Mouse (Mus musculus): ENCODE data around the gene Gm3072.
A peak's percentile ranks its signal among the peaks of the same experiment; 100 is the strongest.
"Not testable (repeated sequence)": the region's sequence is repeated elsewhere in the genome, so short reads cannot be mapped to it uniquely, and the experiment has no call there.

Gene Gm3072

DNA sequence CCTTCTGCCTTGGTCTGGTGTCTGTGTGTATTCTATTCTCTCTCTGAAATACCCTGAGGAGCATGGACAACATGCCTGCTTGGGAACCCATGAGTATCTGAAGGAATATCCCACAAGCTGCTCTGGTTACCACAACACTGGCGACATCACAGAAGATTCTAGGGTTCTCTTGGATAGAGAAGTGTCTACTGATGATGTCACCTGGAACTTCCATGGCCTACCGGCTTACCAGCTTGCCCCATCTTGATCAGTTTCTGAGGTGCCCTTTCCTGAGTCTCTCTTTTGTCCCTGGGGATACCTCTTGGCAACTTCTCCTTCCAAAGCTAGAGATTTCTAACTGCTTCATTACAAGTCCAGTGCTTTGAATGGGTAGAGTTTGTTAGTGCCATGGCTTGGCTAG, at the start of gene Gm3072:
TSS of gene Gm3072 (minus strand) at position 101 of the 400 bp plus-strand sequence.
- not testable (repeated sequence) for DNase-seq (ENCODE audit: low spot score)

- DNase-seq (ENCODE audit: low spot score): not testable (repeated sequence)
Observed at GRCm38 (mm10) chr14:41648176-41648575, 23.8 kb upstream of the Gm3072 start.

DNA sequence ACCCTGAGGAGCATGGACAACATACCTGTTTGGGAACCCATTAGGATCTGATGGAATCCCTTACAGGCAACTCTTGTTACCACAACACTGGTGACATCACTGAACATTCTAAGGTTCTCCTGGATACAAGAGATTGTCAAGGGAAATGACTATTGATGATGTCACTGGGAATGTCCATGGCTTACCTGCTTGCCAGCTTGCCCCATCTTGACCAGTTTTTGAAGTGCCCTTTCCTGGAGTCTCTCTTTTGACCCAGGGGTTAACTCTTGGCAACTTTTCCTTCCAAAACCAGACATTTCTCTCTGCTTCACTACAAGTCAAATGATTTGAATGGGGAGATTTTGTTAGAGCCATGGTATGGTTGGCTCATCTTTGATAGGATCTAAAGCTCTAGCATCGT, 22.0 kb upstream of the Gm3072 start, which contains the start of gene Gm3676:
TSS of gene Gm3676 (minus strand) at position 101 of the 400 bp plus-strand sequence.
- not testable (repeated sequence) for DNase-seq (ENCODE audit: low spot score)

DNA sequence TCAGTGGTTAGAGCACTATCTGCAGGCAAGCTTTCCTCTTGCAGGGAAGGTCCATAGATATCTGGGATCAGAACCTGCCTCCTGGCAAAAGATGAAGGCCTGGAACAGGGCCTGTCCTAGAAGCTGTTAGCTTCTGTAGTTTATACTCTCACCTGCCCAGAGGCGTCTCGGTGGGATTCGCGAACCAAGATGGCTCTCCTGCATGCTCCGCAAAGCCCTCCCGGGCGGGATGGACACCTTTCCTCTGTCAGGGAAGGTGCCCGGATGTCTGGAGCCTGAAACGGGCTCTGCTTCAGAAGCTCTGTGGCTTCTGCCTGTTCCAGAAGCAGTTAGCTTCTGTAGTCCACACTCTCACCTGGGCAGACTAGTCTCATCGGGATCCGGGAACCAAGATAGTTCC, 5.7 kb upstream of the Gm3072 start:
- DNase-seq (ENCODE audit: low spot score): not testable (repeated sequence)

DNA sequence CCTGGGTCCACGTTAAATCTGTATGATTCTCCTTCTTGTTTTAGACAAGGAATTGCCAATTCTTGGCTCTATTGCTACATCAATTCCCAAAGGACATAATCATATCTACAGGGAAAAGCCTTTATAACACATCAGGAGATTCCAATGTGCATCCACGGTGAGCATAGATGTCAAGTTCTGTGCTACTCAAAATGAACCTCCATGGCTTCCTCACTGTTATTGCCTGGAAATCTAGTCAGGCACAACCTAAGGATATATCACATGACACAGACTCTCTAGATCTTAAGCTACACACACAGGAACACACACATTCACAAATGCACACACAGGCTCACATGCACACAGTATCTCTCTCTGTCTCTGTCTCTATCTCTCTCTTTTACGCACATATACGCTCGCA, 1.9 kb downstream of the Gm3072 start:
- DNase-seq (ENCODE audit: low spot score): not testable (repeated sequence)

DNA sequence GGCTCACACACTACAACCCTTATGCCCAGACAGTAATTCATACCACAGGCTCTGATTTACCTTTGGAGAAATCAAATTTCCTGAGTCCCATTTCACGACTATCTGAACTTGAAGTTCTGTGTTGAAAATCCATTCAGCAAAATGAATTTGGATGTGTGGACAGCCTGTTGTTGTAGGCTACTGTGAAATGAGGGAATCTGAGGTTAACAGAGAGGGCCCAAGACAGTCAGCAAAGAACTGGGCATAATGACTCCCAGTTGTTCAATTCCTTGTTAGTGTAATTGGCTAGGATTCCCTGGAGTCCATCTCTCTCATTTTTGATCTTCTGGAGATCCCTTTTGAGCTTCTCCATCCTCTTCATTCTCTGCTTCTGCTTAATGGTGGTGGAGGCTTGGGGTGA, 13.7 kb downstream of the Gm3072 start:
- peak; percentile 1 for DNase-seq (ENCODE audit: low spot score)

DNA sequence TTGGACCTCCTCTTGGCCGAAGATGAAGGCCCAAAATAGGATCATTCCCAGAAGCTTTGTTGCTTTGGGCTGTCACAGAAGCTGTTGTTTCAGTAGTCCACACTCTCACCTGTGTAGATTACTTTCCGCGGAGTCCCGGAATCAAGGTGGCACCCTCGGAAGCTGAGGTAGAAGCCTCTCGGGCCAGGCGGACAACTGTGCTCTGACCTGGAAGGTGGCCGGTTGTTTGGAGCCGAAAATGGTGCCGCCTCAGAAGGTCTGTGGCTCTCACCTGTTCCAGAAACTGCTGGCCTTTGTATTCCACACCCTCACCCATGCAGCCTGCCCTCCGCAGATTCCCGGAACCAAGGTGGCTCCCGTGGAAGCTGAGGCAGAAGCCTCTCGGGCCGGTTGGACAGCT, 23.5 kb downstream of the Gm3072 start:
- DNase-seq (ENCODE audit: low spot score): not testable (repeated sequence)

- DNase-seq (ENCODE audit: low spot score): not testable (repeated sequence)
Observed at GRCm38 (mm10) chr14:41586346-41586745, 38.1 kb downstream of the Gm3072 start.

DNA sequence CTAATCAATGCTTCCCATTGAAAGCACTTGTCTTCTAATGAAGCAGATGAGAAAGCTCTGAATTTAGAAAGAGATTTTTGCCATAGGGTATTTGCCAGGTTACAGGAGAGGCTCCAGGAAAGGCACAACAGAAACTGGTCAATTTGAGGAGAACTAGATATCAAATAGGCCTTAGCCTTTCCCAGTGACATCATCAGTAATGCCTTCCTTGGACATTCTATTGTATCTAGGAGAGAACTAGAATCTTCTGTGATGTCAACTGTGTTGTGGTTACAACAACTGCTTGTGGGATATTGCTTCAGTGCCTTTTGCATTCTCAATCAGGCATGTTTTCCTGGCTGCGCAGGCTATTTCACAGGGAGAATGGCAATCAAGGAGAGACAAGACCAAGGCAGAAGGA, 51.5 kb downstream of the Gm3072 start, which contains the start of gene 1700049E17Rik2:
TSS of gene 1700049E17Rik2 (plus strand) at position 301 of the 400 bp plus-strand sequence.
- not testable (repeated sequence) for DNase-seq (ENCODE audit: low spot score)

Data from lung, postnatal 25 days (tissue).